Mouse (Mus musculus) urinary bladder, adult 2 months (tissue): Measurements from ENCODE around the gene Rnase4. TPM values are rescaled to one million over a fixed set of nuclear protein-coding genes. Genes with fewer than 3 reads are reported as not detected.

Source experiments
- DNase-seq: peaks from one replicate; pipeline ENCODE4 v3.0.0; 2022; ENCODE audit warnings: low spot score
- polyA plus RNA-seq: library from polyadenylated mRNA; depleted of rRNA; stranded (reverse); fragments of >200 nt; gene quantifications from 2 replicates; pipeline ENCODE4 v1.2.3, GENCODE M21; 2012

Gene Rnase4
- polyA plus RNA-seq, 1 experiment: 403 TPM

GRCm38 (mm10) chr14:51088166-51088969 lies 2.5 kb upstream of the Rnase4 start:
- peak; percentile 65 for DNase-seq

- DNase-seq: peak; percentile 91
These were observed 1.8 kb upstream of the Rnase4 start for GRCm38 (mm10) chr14:51088970-51089673.

- no peak for DNase-seq
These were observed 1.2 kb upstream of the Rnase4 start for GRCm38 (mm10) chr14:51089674-51090076.

GRCm38 (mm10) chr14:51090077-51090781 lies 648 bp upstream of the Rnase4 start:
- DNase-seq: peak; percentile 80

- DNase-seq: no peak
These were observed 1.3 kb downstream of the Rnase4 start for GRCm38 (mm10) chr14:51092073-51092620.

GRCm38 (mm10) chr14:51093496-51093895 lies 2.6 kb downstream of the Rnase4 start:
- DNase-seq: no peak

- no peak for DNase-seq
These were observed 3.4 kb downstream of the Rnase4 start for GRCm38 (mm10) chr14:51094096-51094875.

GRCm38 (mm10) chr14:51094921-51095320 lies 4.0 kb downstream of the Rnase4 start:
- DNase-seq: no peak

GRCm38 (mm10) chr14:51095736-51096524 lies 5.1 kb downstream of the Rnase4 start:
- DNase-seq: peak; percentile 28

GRCm38 (mm10) chr14:51098300-51098699 lies 7.4 kb downstream of the Rnase4 start:
- DNase-seq: peak; percentile 29

- no peak for DNase-seq
These were observed 8.0 kb downstream of the Rnase4 start for GRCm38 (mm10) chr14:51098921-51099320.

GRCm38 (mm10) chr14:51101284-51101683 lies 10.4 kb downstream of the Rnase4 start:
- DNase-seq: no peak

GRCm38 (mm10) chr14:51103217-51103616 lies 12.3 kb downstream of the Rnase4 start:
- DNase-seq: peak; percentile 53

- DNase-seq: no peak
These were observed 13.5 kb downstream of the Rnase4 start for GRCm38 (mm10) chr14:51104366-51104765.

GRCm38 (mm10) chr14:51106449-51106967 lies 15.6 kb downstream of the Rnase4 start:
- DNase-seq: no peak

GRCm38 (mm10) chr14:51111966-51112365 lies 21.1 kb downstream of the Rnase4 start:
- DNase-seq: no peak

- no peak for DNase-seq
These were observed 22.6 kb downstream of the Rnase4 start for GRCm38 (mm10) chr14:51113476-51113875.

- DNase-seq: no peak
These were observed 23.2 kb downstream of the Rnase4 start, which contains the start of gene Eddm3b for GRCm38 (mm10) chr14:51113916-51114560. Gene Eddm3b (plus strand): TSS chr14:51114426.

- no peak for DNase-seq
These were observed 34.8 kb downstream of the Rnase4 start for GRCm38 (mm10) chr14:51125684-51126083.
